Mouse (Mus musculus) layer of hippocampus, postnatal 25 days (tissue): ENCODE measurements around the gene Snx21. TPM values are rescaled to one million over a fixed set of nuclear protein-coding genes. Genes with fewer than 3 reads are reported as not detected.

Source experiments
- DNase-seq, 2 experiments: peaks; one replicate each; pipeline ENCODE4 v3.0.0; 2022; ENCODE audit warnings: mixed read lengths in 2 of 2, low spot score in 1 of 2; ENCODE audit errors: extremely low spot score in 1 of 2
- total RNA-seq, 2 experiments: library from RNA; stranded (reverse); gene quantifications; 2 replicates each; pipeline ENCODE4 v1.2.3; 2021

Gene Snx21
- total RNA-seq = 10 to 100 TPM; 38.0 to 45.8 TPM

- DNase-seq = peak; percentile 64 to 85
Observed at GRCm38 (mm10) chr2:164785481-164786387, at the start of gene Snx21. Snx21 (plus strand) TSS chr2:164785823.

DNA sequence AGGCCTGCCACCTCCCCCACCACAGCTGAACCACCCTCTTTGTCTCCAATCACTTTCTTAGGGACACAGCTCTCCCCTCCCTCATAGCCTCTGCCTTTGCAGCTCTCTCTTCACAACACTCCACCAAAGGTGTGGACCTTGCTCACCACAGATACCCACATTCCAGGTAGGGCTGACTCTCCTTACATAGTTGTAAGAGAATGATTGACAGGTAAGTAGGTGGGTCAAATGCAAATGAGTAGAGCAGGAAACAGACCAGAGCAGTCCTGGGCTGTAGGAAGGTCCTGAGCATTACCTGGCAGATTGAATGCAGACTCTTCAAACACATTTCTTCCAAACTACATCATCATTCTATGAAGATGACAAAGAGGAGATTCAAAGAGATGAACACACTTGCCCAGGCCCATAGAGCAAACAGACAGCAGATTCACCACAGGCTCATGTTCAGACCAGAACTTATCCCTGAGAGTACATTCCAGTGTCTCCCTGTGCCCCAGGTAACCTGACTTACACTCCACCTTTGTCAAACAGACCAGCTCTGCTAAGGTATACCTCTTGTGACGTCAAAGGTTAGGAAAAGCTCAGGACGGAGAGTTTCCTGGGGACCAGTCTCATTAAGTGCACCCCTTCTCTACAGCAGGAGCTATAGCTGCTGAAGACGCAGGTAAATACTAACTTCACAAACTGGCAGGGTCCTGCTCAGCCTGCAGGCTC is 48.1 kb upstream of the Snx21 start:
- no peak for DNase-seq

DNA sequence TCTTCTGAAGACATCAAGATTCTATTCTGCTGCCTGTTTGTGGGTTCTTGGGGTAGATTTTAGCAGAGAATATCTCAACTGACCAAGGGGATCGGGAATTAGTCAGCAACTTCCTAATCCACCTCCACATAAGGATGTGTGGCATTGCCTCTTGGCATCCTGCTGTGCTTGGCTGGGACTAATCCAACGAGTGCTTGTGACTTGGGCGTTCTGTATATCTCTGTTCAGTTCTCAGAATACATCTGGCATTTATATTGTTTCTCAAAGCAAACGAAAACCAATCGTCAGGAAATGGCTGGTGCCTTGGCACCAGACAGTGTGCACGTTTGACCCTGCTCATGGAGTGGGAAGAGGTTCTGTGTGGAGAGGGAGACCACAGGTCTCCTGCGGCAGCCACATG is 45.7 kb upstream of the Snx21 start:
- no peak for DNase-seq

DNA sequence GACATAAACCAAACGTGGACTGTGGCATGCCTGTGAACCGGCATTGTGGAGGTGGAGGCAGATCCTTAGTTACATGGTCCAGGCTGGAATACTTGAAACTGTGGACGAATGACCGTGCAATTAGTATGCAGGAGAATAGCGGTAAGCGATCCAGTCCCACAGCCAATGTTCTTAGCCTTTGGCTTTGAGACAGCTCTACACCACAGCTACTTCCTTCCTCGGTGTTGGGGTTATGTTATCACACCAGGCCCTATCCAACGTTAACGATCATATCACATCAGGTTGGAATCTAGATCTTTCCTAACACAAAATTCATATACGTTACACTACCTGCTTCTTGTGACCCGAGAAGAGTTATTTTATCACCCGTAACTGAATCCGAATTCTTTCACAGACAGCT is 40.6 kb upstream of the Snx21 start:
- no peak for DNase-seq

DNA sequence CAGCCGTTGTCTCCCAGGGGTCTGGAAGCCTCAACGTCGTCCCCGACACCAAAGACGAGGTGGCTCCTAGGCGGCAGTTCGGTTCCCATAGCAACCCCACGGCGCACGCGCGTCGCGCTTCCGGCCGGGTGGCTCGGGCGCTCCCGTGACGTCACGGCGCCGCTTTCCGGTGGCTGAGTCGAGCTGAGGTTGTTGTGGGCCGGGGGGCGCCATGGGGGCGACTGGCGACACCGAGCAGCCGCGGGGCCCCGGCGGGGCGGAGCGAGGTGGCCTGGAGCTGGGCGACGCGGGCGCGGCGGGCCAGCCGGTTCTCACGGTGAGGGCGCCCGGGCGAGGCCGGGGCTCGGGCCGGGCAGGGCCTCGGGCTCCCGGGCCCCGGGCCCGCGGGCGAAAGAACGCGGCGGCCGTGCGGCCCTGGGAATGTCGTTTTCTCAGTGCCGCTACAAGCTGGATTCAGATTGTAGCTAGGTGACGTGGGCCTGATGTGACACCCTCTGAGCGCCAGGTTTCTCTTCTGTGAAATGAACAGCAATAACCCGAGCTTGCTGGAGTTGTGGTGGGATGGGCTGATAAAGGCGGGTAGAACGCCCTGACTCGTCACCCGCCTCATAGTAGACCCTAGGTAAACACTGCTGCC is 39.7 kb upstream of the Snx21 start, which contains the start of the genes Wfdc3 and Dnttip1:
TSS of gene Wfdc3 (minus strand) at position 89 of the 637 bp plus-strand sequence.
TSS of gene Dnttip1 (plus strand) at position 141 of the 637 bp plus-strand sequence.
- DNase-seq = peak; percentile 92 to 95

DNA sequence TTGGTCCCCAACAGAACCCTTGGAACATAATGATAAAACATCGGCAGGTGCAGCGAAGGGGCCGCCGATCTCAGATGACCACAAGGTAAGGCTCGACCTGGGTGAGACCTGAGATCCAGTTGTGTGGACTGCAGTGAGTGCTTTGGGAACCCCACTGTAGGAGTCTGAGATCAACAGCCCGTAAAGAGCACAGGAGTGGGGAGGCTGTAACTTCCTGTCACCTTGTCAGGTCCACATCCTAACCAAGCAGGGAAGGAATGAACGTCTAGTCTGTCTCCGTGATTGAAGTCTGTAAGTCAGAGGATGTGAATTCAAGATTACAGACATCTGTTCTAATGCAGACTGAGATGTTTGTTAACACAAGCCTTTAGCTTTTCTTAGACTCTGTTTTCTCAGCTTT is 38.9 kb upstream of the Snx21 start:
- DNase-seq = no peak

GRCm38 (mm10) chr2:164748191-164748590 is 37.4 kb upstream of the Snx21 start:
- DNase-seq = no peak

DNA sequence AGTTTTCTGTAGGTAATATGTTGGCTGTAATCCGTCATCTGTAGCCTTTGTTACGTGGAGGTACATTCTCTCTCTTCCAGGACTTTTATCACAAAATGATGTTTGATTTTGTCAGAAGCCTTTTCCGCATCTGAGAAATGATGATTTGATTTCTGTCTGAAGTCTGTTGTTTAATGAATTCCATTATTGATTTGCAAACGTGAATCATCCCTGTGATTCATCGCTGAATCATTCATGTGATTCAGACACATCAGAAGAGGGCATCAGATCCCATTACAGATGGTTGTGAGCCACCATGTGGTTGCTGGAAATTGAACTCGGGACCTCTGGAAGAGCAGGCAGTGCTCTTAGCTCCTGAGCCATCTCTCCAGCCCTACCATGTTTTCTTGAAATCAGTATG is 36.6 kb upstream of the Snx21 start:
- no peak for DNase-seq

- DNase-seq = no peak
Observed at GRCm38 (mm10) chr2:164752454-164752853, 33.2 kb upstream of the Snx21 start.

DNA sequence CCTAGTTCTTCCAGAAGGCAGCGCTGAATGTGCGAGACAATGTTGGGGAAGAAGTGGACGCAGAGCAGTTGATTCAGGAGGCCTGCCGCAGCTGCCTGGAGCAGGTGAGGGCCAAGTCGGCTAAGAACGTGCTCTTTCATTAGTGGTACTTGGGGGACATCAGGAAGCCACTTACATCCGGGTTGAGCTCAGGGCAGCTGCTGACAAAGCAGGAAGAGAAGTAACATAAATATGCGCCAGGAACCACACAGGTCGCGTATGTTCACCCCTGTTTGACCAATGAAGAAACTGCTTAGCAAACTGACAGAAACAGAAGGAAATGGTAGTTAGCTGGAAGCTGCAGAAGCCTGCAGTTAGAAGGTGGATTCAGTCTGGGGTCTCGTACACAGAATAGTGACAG is 31.5 kb upstream of the Snx21 start:
- no peak for DNase-seq

- no peak for DNase-seq
Observed at GRCm38 (mm10) chr2:164754800-164755199, 30.8 kb upstream of the Snx21 start.

DNA sequence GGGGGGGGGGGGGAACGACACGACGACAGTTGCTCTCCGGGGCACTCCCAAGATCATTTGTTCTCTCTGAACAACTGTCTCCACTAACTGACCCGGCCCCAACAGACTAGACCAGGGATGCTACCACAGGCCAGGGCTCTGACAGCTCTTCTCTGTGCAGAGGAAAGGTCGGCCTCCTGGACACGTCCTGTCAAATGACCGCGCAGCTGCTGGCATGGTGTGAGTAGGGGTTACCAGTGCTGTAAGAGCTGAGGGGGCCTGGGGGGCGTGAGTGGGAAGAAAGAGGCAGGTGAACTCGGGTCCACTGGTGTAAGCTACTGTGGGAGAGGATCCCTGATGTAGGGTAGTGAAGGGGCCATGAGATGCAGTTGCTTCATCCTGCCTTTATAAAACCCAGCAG is 27.8 kb upstream of the Snx21 start:
- DNase-seq = no peak

- DNase-seq = no peak
Observed at GRCm38 (mm10) chr2:164758692-164759091, 26.9 kb upstream of the Snx21 start.

DNA sequence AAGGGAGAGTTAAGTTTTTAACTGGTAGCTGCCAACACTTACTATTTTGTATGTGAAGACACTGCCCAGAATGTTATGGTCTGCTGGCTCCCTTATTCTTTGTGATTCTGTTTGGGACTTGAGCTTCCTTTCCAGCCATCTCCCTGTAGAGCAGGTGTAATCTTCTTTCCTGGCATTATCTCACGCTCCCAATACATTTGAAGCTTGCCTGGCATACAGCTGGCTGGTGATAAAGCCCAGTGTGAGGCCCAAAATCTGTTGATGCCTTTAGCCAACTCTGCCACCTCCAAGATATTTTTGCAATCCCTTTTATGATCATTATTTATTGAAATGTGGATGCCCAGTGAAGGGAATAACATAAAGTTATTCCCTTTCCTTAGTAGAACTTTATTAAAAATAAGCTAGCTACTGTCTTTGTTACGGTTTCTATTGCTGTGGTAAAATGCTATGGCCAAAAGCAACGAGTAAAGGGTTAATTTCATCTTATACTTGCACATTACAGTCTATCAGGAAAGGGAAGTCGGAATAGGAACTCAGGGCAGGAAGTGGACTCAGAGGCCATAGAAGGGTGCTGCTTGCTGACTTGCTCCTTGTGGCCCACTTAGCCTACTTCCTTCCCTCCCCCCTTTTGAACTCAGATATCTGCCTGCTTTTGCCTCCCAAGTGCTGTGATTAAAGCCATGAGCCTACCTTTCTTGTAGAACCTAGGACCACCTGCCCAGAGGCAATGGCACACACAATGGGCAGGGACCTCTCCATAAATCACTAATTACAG is 25.4 kb upstream of the Snx21 start:
- DNase-seq = no peak

- DNase-seq = no peak
Observed at GRCm38 (mm10) chr2:164761502-164761901, 24.1 kb upstream of the Snx21 start.

GRCm38 (mm10) chr2:164761971-164762370 is 23.7 kb upstream of the Snx21 start:
- no peak for DNase-seq

DNA sequence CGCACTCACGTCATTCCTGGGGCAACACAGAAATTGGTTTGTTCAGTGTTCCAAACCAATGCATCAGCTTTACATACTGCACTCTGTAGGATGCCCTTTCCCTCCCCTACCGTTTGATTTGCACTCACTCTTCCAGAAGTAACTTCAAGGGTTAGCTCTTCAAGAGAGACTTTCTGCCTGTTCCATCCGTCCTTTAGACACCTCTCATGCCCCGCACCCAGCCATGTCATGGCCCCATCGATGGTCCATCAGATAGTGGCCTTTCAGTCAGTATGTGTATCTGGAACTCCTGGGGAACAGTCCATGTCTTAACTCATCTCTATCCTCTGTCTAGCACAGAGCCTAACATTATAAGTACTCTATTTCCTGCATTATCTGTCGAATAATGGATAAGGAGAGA is 23.0 kb upstream of the Snx21 start:
- DNase-seq = no peak

DNA sequence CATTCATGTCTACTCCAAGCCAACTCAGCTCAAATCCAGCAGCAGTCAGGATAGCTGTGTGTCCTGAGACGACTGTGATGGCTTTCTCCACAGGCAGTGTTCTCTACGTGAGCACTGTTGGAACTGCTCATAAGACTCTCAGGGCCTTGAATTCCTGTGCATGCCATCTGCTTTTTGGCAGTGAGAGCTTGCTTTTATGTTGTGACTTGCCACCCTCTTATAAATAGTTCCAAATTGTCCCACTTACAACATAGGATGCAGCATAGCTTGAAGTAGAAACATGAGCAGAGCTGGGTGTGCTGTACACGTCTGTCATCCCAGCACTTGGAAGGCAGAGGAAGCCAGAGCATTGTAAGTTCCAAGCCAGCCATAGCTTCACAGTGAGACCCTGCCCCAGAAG is 19.8 kb upstream of the Snx21 start:
- no peak for DNase-seq

GRCm38 (mm10) chr2:164767812-164768540 is 17.6 kb upstream of the Snx21 start:
- no peak for DNase-seq
